In genomic region chr16:11013464-11014147, GRCm38 (mm10) we compare ENCODE assay signal across 7 mouse cellular contexts. TPM values are rescaled to one million over a fixed set of nuclear protein-coding genes. Genes with fewer than 3 reads are reported as not detected.
DNase-seq lines count a peak whose midpoint lies in the region; ATAC-seq and TF ChIP-seq lines count a peak whose summit lies in the region.
"Not testable (repeated sequence)": the region's sequence is repeated elsewhere in the genome, so short reads cannot be mapped to it uniquely, and the experiment has no call there.

No protein-coding gene starts in this region.

- peak overlapping the region; percentile 47; the same call in 1 of the 2 replicates for H3K4me3 ChIP-seq in ES-Bruce4 (ENCODE audit: low read depth, low read length)
- H3K4me3 ChIP-seq in bone marrow macrophage, adult 2 months (ENCODE audit: insufficient read depth, low read length); embryonic facial prominence, embryonic 15.5 days (replicated peaks); macrophage (ENCODE audit: inconsistent target); thymus, adult 2 months (ENCODE audit: control insufficient read depth, insufficient read depth, low read length): not testable (repeated sequence)

- H3K4me1 ChIP-seq in ES-Bruce4 (ENCODE audit: control insufficient read depth, insufficient read depth, low read length), result peaks cover 14% of the 10 kb centered on the region
- peaks cover 78% of the 10 kb centered on the region for H3K4me1 ChIP-seq in bone marrow macrophage, adult 2 months (ENCODE audit: control insufficient read depth, insufficient read depth, low read length)
- peaks cover 27% of the 10 kb centered on the region for H3K4me1 ChIP-seq in embryonic facial prominence, embryonic 15.5 days
- H3K4me1 ChIP-seq in thymus, adult 2 months (replicated peaks; ENCODE audit: control insufficient read depth, insufficient read depth, low read length), result peaks cover 17% of the 10 kb centered on the region

- not testable (repeated sequence) for H3K27me3 ChIP-seq in ES-Bruce4 (ENCODE audit: control insufficient read depth, insufficient read depth, low read length, poor library complexity, severe bottlenecking); embryonic facial prominence, embryonic 15.5 days; thymus, adult 2 months (ENCODE audit: control insufficient read depth, insufficient read depth, low read length)

- H3K79me2 ChIP-seq in macrophage (ENCODE audit: inconsistent target), result not testable (repeated sequence)

- peak; percentile 36 for DNase-seq in CD4-positive, CD25-positive, alpha-beta regulatory T cell, adult 2 months (ENCODE audit: low read depth, low spot score)
- DNase-seq in induced T-regulatory cell, adult 2 months (ENCODE audit: low read depth), result peak; percentile 67
- not testable (repeated sequence) for DNase-seq in thymus, adult 2 months

- TF ChIP-seq POLR2A in ES-Bruce4 (IDR thresholded peaks at IDR 0.05; ENCODE audit: insufficient read depth, low read length); bone marrow macrophage, adult 2 months (IDR thresholded peaks at IDR 0.05; ENCODE audit: borderline replicate concordance, low read depth, low read length); thymus, adult 2 months (IDR thresholded peaks at IDR 0.05; ENCODE audit: control insufficient read depth, extremely low read depth, insufficient read depth, low read length, poor library complexity): not testable (repeated sequence)

- H3K27ac ChIP-seq in ES-Bruce4 (ENCODE audit: insufficient read depth, low read length) (peak overlapping the region; percentile 85), macrophage (peak overlapping the region; percentile 59; the same call in 1 of the 2 replicates)
- H3K27ac ChIP-seq in bone marrow macrophage, adult 2 months (ENCODE audit: insufficient read depth, low read depth, low read length), result peak overlapping the region; percentile 63
- H3K27ac ChIP-seq in embryonic facial prominence, embryonic 15.5 days (replicated peaks), result peak overlapping the region; percentile 75; the same call in 1 of the 2 replicates
- peak overlapping the region; percentile 39 for H3K27ac ChIP-seq in thymus, adult 2 months (ENCODE audit: control insufficient read depth, insufficient read depth, low read length)

- not testable (repeated sequence) for TF ChIP-seq EP300 in ES-Bruce4 (IDR thresholded peaks at IDR 0.05; ENCODE audit: insufficient read depth, low read depth, low read length)

- 82% methylated on average over 12 of the region's 19 CpGs for WGBS in embryonic facial prominence, embryonic 15.5 days
- WGBS in macrophage (ENCODE audit: missing documents), result 83% methylated on average over 8 of the region's 19 CpGs
- 74% methylated on average over 13 of the region's 19 CpGs for WGBS in thymus, adult 2 months

- not testable (repeated sequence) for H3K9me3 ChIP-seq in ES-Bruce4 (replicated peaks; ENCODE audit: control insufficient read depth, insufficient read depth, low read length, poor library complexity, severe bottlenecking); embryonic facial prominence, embryonic 15.5 days (replicated peaks)

- not testable (repeated sequence) for TF ChIP-seq CTCF in ES-Bruce4 (IDR thresholded peaks at IDR 0.05; ENCODE audit: low read depth, low read length); bone marrow macrophage, adult 2 months (IDR thresholded peaks at IDR 0.05; ENCODE audit: low read depth, low read length); thymus, adult 2 months (IDR thresholded peaks at IDR 0.05; ENCODE audit: borderline replicate concordance, control insufficient read depth, extremely low read depth, insufficient read depth, low read length, poor library complexity)

- peak overlapping the region; percentile 6; the same call in 1 of the 2 replicates for H3K9ac ChIP-seq in ES-Bruce4 (ENCODE audit: low read depth, poor library complexity, severe bottlenecking)
- not testable (repeated sequence) for H3K9ac ChIP-seq in embryonic facial prominence, embryonic 15.5 days

- not testable (repeated sequence) for H3K36me3 ChIP-seq in ES-Bruce4 (ENCODE audit: control insufficient read depth, insufficient read depth, low read length, poor library complexity, severe bottlenecking); embryonic facial prominence, embryonic 15.5 days; macrophage (ENCODE audit: inconsistent target); thymus, adult 2 months (ENCODE audit: control insufficient read depth, insufficient read depth, low read length)

- not testable (repeated sequence) for H3K4me2 ChIP-seq in embryonic facial prominence, embryonic 15.5 days (replicated peaks)

- not testable (repeated sequence) for ATAC-seq in embryonic facial prominence, embryonic 15.5 days (ENCODE audit: insufficient number of reproducible peaks, low FRiP score, low TSS enrichment, low read depth)

RNA-seq across cellular contexts. Expression of gene Snn, which starts 47.1 kb away (rescaled TPM):
- 16.1 and 17.7 TPM in 2 replicates for polyA plus RNA-seq in ES-Bruce4 (2011; ENCODE audit: insufficient read depth, insufficient read length, low read depth, missing spikeins)
- 0.73 and 1.2 TPM in 2 replicates for polyA plus RNA-seq in bone marrow macrophage, adult 2 months (2012; ENCODE audit: insufficient read depth, insufficient read length, missing spikeins)
- polyA plus RNA-seq in embryonic facial prominence, embryonic 15.5 days (2015; fragmentation: Nextera tagmentation; extraction: Ambion mirVana), result 43.4 and 44.4 TPM in 2 replicates
- 100 to 1,000 TPM in 6 of 26 experiments, 10 to 100 TPM in 14, 1 to 10 TPM in 6; 2.6 to 187 (median 18.8) TPM for total RNA-seq in macrophage (2018; cell fraction: chromatin; rRNA removed)
- 10 to 100 TPM in 17 of 26 experiments, 1 to 10 TPM in 9; 6.6 to 72.5 (median 14.1) TPM for total RNA-seq in macrophage (2018; cell fraction: cytosol; rRNA removed)
- 100 to 1,000 TPM in 4 of 26 experiments, 10 to 100 TPM in 18, 1 to 10 TPM in 4; 4.6 to 187 (median 27.6) TPM for total RNA-seq in macrophage (2018; cell fraction: nucleus; rRNA removed)
- polyA plus RNA-seq in macrophage (2018), result 5.0 to 12.4 TPM (median 5.0 TPM) in 3 replicates
- 78.6 and 85.4 TPM in 2 replicates for polyA plus RNA-seq in thymus, adult 2 months (2012; rRNA removed)

RNA-seq across cellular contexts. Expression of gene Litaf, which starts 52.4 kb away (rescaled TPM):
- 102 and 112 TPM in 2 replicates for polyA plus RNA-seq in ES-Bruce4 (2011; ENCODE audit: insufficient read depth, insufficient read length, low read depth, missing spikeins)
- 218 and 241 TPM in 2 replicates for polyA plus RNA-seq in bone marrow macrophage, adult 2 months (2012; ENCODE audit: insufficient read depth, insufficient read length, missing spikeins)
- polyA plus RNA-seq in embryonic facial prominence, embryonic 15.5 days (2015; fragmentation: Nextera tagmentation; extraction: Ambion mirVana), result 107 and 110 TPM in 2 replicates
- 100 to 1,000 TPM; 116 to 490 (median 252) TPM for total RNA-seq in macrophage (2018; cell fraction: chromatin; rRNA removed)
- 100 to 1,000 TPM; 437 to 771 (median 615) TPM for total RNA-seq in macrophage (2018; cell fraction: cytosol; rRNA removed)
- 100 to 1,000 TPM; 184 to 684 (median 382) TPM for total RNA-seq in macrophage (2018; cell fraction: nucleus; rRNA removed)
- polyA plus RNA-seq in macrophage (2018), result 325 to 1,163 TPM (median 559 TPM) in 3 replicates
- 107 TPM in 2 replicates for polyA plus RNA-seq in thymus, adult 2 months (2012; rRNA removed)
